Mouse (Mus musculus) forelimb bud, embryonic 11.5 days (tissue): ENCODE measurements around the gene Psen1.

Experiments
- DNase-seq: peaks from one replicate; pipeline ENCODE4 v3.0.0-alpha.2; 2012; ENCODE audit warnings: low read depth, low spot score

Psen1 gene

DNA sequence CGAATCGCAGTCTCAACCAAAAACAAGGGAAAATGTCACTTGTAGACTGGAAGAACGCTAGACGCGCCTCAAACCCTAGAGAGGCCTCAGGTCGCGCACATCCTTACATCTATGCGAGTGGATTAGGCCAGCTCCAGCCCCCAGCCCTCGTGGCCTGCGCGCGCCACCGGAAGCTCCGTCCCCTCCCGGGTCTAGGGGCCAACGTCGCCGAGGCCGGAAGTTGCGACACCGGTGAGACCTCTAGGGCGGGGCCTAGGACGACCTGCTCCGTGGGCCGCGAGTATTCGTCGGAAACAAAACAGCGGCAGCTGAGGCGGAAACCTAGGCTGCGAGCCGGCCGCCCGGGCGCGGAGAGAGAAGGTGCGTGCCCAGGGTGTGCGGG, at the start of gene Psen1:
TSS of gene Psen1 (plus strand) at position 219 of the 382 bp plus-strand sequence.
- peak; percentile 92 for DNase-seq

DNA sequence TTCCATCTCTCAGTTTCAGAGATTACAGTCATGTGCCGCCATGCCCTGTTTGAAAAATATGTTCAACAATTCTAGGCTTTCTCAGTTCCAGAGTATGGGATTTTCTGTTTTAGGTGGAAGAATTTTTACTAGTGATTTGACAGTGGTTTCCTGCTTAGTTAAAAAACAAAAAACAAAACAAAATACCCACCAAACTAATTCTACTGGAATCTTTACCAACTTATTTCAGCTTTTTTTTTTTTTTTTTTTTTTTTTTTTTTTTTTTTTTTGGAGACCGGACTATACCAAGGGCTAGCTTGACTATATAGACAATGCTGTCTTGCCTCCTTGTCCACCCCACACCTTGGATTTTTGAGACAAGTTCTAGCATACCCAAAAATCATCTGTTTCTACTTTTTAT, 46.7 kb upstream of the Psen1 start:
- DNase-seq = no peak

DNA sequence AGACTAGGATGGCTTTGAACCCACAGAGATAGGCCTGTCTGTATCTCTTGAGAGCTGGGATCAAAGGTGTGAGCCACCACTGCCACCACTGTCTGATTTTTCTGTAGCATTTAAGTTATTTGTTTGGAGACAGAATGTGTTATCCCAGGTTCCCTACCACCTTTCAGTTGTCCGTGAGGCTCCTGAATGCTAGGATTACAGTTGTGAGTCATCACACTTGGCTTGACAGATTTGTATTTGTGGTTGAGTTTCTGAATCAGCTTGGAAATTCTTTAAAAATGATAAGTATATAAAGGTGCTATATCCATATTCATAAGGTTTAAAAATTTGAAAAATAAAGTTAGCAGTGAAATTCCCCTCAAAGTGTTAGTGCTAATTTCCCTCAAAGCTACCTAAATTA, 44.8 kb upstream of the Psen1 start:
- no peak for DNase-seq

DNA sequence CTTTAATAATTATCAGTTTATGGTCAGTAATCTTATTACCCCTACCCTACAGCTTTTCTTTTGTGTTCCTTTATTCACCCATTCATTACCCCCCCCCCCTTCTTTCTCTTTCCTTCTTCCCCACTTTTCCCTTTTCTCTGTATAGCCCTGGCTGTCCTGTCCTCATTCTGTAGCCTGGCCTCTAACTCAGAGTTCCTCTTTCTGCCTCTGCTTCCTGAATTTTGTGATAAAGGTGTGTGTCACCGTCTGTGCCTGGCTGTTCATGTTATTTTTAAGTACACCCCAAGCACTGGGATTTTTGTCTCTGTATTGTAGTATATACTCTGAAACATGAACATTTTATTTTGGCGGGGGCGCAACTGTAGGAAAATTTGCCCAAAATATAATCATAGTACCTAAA, 37.6 kb upstream of the Psen1 start:
- no peak for DNase-seq

DNA sequence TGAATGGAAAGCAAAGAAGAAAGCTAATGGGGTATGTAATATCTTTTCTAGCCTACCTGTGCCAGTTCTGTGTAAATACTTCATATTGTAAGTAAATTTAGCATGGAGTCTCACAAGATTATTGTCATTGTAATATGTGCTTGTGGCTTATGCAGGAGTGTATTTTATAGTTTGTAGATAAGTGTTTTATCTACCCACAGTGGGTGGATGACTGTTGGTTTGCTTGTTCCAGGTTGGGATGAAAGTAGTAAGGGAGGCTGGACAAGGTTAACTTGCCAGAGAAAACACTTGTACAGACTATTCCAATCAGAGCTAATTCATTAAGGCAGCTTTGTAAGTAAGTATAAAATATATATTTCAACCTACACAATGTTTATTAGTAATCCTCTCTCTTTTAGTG, 36.5 kb upstream of the Psen1 start:
- DNase-seq = no peak

DNA sequence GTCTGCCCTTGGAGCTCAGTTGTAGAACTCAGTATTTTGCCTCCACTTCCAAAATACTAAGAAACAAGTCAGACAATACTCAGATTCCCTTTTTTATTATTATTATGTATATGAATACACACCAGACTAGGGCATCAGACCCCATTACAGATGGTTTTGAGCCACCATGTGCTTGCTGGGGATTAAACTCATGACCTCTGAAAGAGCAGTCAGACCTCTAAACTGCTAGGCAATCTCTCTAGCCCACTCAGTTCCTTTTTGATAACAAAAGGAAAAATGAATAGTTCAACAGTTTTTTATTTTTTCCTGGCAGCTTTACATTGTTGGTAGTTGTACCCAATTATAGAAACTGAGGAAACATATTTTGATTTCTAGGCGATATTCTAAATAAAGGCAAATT, 2.5 kb upstream of the Psen1 start:
- no peak for DNase-seq

DNA sequence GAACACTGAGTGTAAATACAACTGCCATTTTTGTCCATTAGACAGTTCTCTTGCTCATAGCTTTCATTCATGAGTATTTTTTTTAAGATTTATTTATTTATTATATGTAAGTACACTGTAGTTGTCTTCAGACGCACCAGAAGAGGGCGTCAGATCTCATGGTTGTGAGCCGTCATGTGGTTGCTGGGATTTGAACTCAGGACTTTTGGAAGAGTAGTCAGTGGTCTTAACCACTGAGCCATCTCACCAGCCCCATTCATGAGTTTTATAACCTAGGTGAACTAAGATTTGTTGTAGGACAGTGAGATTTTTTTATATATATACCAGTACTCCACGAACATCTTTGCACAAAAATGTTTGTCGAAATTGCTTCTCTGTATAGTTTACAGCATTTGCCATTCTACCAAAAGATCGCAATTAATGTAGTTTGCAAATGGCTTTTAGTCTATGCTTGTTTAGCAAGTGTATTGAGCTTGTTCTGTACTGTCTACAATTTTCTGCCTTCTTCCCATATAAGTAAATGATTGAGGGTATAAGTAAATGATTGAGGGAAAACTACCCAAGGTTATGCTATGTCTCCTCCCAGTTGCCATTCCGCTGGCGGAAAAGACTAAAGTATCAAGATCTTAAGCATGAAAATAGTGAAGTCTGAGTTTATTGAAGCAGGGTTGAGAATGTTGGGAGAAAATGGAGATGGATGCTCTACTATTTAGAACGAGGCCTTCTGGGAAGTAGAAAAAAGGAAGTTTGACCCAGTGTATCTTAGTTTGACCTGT, 1.2 kb upstream of the Psen1 start:
- DNase-seq = no peak

DNA sequence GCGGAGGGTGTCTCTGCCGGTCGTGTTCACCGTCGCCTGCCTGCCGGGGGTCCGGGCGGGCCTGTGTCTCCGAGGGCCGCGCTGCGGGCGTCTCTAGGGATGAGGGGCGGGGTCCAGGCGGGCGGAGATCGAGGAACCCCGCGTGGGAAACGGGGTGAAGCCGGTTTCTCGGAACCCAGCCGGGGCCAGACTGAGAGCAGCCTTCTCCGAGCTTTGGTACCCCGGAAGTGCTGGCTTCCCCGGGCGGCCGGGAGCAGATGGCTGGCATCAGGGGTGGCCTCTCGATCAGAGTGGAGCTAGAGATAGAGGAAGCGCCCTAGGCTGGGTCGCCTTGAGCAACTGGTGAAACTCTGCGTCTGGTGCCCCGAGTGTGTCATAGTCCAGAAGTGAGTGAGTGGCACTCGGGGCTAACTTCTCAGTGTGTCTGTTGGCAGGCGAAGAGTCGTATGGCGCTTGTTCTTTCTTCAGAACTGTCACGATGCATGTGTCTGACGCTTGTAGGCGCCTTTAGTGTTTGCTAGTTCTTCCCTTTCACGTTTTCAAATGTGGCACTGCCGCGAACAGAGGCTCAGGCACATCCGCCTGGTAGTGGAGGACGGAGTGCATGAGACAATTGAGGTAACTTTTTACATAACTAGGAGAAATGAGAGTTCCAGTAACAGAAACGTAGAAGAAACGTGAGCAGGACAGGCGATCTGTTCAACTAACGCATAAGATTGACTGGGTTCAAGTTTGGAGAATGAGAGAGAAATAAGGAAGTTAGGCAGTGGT, 549 bp downstream of the Psen1 start:
- peak; percentile 34 for DNase-seq

DNA sequence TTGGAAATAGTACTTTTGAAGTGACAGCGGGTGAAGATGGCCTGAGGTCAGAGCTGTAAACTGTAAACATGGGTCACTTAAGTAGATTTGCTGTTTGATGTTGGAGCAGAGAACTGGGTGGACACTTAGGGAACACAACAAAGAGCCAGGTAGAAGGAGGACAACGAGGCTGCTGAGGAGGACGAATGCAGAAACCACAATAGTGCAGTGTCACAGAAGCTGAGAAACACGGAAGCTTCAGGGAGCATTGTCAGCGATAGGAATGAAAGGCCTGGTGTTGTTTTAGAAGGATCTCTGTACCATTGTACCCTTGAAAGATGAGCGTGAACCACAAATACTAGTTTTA, 1.1 kb downstream of the Psen1 start:
- DNase-seq = no peak

DNA sequence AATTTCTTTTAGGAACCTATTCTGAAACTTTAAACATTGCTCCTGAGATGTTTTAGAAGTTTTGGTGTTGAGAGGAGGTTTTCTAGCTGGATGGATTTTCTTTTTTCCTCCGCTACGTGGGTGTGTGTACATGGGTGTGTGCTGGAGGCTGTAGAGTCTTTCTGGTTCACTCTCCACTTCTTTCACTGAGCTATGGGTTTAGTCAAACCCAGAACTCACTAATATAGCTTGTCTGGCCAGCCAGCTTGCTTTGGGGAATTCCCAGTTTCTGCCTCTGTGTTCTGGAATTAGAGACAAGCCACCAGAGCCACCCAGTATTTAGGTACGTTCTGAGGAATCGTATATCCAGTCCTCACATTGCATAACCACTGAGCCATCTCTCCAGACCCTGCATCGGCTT, 6.1 kb downstream of the Psen1 start:
- DNase-seq = no peak

DNA sequence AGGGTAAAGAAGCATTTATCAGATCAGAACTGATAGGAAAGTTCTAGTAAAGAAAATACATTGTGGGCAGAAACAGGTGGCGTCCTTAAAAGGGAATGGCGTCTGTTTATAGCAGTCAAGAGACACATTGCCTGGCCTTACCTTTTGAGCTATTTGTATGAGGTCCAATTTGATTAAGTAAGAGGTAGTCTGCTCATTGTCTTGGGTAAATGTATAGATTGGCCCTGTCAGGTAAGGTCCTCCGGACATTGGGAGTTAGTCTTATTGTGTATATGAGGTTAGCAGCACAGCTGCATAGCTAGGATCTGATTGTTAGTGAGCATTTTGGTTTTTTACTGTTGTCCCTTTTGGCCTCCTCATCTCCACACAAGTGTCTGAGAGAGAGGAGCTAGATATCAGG, 6.7 kb downstream of the Psen1 start:
- DNase-seq = no peak

DNA sequence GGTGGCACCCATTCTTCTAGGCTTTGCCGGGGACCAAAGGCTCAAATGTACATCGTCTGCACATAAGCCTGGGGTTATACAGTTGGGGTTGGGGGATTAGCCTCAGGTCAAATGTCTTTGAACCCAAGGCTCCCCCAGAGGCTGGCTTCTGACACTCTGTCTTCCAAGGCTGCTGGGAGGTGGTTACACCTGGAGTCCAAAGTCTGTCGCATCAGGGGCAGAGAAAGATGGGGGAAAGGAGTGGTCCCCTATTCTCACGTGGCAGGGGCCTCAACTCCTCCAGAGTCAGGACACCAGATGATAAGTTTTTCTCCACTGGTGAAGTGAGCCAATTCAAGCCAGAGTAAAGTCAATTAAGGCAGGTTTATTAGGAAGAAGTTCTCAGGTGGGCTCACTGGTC, 10.7 kb downstream of the Psen1 start:
- no peak for DNase-seq

DNA sequence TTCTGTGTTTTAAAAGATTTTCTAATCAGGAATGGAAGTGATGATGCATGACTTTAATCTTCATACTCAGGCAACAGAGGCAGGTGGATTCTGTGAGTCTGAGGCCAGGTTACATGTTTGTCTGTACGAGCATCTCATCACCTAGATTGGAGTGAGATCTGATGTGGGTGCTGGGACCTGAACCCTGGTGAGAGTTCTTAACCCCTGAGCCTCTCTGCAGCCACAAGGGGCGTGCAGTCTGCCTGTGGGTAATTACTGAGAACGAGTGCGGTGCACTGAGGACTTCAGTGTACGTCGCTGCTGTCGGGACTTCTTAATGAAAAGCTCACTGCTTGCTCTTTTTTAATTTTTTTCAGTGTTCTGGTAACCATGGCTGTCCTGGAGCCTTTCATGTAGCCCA, 13.7 kb downstream of the Psen1 start:
- no peak for DNase-seq

DNA sequence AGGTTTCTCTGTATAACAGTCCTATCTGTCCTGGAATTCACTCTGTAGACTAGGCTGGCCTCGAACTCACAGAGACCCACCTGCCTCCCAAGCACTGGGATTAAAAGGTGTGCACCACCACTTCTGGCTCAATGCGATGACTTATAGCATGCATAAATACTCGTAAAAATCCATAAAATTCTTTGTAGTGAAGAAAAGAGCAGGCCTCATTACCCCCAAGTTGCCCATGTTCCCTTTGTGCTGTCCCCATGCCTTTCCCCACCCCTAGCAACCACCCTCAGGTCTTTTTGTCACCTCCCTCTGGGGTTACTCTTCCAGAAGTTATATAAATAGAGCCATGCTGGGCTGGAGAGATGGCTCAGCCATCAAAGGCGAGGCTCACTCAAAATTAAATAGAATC, 14.8 kb downstream of the Psen1 start:
- DNase-seq = no peak

DNA sequence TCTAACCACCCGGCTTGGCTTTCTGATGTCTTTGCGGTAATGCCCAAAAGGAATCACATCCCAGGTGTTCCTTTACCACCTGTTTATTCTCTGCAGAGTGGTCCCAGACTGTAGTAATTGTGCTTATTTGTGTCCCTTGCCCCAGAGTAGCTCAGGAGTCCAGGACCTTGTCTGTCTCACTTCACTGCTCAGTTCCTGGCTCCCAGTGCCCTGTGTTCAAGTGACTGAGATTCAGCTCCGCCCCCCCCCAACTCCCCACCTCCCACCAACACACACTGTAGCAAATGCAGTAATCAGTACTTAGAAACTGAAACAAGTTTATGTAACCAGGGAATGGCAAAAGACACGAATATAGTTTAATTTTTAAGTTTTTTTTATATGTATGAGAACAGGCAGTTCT, 19.0 kb downstream of the Psen1 start:
- DNase-seq = no peak

DNA sequence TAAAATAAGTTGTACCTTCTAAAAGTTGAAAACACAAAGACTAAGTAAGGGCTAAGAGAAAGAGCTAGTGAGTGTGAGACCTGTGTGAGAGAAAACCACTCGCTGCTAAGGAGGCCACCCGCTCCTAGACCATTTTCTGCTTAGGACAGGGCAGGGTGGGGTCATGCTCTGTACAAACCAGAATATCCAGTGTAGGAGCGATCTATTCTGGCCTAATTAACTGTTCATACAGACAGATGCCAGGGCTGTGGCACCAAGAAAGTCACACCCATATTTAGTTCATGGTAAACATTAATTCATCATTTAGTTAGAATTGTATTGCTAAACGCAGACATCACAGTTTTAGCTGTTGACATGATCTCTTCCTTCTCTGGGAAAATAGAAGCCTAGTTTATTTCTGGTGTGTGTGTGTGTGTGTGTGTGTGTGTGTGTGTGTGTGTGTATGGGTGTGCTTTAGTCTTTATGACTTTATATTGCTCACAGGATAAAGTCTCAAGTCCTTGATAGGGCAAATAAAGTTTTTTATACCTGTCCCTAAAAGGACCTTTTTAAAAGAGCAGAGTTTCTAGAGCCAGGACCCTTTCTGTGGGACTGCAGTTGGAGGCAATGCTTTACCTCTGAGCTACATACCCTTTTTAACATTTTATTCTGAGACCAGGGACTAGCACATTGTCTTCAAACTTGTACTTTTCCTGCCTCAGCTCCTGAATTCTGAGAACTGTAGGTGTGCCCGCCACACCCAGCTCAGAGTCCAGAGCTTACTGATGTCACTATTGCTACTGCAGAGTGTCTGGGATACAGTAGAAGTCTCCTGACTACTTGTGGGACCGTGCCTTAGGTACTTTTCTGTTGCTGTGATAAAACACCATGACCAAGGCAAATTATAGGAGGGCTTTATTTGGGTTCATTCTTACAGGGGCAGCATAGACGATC, 20.5 kb downstream of the Psen1 start:
- no peak for DNase-seq

DNA sequence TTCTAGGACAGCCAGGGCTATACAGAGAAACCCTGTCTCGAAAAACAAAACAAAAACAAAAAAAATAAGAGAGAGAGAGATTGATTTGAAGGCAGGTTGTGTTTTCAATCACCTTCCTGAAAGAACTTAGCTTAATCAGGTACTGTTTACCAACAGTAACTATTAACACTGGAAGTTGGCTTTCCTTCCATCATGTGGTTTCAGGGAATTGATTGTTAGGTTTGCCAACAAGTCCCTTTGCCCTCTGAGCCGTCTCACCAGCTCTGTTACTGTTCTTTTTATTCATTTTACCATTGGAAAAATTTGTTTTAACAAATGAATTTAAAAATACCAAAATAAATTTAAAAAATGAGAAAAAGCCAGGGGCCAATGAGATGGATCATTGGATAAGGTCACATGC, 22.0 kb downstream of the Psen1 start:
- no peak for DNase-seq

DNA sequence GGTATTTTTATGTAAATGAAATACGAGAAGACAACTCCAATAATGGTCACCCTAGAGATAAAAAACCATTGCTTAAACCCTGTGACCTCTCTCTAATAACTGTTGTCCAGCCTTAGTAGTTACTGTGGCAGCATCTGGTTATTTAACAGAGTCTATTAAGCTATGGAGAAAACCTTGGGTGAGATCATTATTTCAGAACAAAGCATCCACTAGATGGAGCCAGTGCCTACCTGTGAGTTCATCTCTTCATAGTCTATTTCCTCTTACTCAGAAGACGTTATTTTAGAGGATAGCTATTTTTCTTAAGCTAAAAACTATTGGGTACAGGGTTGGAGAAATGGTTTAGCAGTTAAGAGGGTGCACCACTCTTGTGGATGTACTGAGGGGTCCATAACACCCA, 25.8 kb downstream of the Psen1 start:
- peak; percentile 61 for DNase-seq

DNA sequence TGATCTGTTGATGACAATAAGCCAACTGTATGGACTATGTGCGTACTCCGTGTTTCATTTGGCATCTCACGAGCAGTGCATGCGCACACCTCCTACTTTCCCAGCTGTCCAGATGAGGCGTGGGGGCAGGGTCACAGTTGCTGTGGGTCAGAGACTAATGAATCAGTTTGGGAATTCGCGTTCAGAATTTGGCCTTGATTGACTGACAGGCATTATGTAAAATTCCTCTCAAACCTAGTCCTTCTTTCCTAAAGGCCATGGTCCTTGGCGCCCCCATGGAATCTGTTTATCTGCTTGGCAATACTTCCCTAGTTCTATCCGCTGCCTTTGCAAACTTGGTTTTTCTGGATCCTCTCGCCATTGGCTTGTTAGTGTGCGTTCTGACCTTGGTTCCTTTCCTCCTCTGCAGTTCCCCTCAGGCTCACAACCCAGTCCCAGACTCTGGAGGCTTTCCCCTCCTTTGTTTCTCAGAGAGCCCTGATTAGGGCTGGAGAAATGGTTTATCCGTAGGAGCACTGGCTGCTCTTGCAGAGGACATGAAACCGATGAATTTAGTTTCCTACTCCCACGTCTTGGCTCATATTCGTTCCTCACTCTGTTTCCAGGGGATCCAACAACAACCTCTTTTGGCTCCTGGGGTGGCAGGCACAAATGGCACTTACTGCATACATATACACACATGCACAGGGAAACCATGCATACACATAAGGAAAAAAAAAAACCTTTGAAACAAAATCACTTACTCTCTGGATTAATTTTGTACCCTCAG, 28.6 kb downstream of the Psen1 start:
- DNase-seq = no peak

DNA sequence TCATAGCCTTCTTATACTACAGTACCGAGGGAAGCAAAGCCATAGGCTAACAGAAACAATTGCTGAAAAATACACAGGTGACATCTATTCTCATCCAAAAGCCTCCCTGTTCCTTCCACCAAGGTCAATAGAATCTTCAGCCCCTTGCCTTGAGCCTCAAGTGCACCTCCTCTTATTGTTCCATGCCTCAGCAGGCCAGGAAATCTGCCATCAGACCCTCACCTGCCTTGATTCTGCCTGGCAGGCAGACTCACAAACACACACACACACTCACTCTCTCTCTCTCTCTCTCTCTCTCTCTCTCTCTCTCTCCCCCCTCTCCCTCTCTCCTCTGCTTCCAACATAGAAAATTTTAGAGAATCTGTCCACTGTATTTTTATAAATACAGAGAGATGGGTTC, 31.5 kb downstream of the Psen1 start:
- no peak for DNase-seq

DNA sequence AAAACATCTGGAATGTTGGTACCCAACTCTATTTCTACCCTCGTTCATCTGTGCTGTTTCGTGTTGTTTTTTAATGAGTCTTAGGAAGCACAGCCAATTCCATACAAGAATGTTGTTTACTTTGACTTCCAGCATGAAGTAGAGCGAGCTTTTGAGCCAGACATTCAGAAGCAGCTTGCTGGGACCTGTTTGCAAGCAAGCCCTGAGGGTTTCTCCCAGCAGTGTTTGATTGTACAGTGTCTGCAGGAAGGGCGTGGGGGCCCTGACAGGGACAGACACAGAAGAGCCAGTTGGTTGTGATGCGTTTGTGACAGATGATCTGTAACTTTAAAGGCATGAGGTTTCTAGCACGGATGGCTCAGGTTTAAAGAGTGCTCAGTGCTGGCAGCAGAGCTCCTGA, 33.3 kb downstream of the Psen1 start:
- DNase-seq = peak; percentile 44

DNA sequence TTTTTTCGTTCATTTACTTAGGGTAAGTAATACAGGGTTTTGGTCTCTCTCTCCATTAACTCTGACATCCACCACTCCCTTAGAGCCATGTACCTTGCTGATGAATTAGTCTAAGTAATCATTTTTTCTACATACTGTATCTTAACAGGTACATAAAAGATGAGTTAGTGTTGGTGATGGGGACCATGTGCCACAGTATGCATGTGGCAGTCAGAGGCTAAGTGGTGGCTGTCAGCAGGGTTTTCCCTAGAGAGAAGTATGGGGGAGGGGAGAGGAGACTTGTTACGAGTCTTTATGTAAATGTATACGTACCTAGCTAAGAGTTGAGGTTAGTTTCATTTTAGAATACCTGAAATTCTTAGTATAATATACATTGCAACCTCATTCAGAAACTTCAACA, 35.1 kb downstream of the Psen1 start:
- DNase-seq = no peak
